Mouse (Mus musculus) liver, postnatal 0 days (tissue): Measurements from ENCODE around the gene Nr1h4.

Source experiments
- CTCF ChIP-seq: sonication (generic); IDR thresholded peaks from 2 replicates; pipeline ENCODE4 v1.5.1; 2016; ENCODE audit warnings: antibody characterized with exemption, low read depth
- EP300 ChIP-seq: IDR thresholded peaks from 2 replicates; pipeline ENCODE4 v1.6.1; 2016; ENCODE audit warnings: antibody characterized with exemption, low read depth, mild to moderate bottlenecking

DNA sequence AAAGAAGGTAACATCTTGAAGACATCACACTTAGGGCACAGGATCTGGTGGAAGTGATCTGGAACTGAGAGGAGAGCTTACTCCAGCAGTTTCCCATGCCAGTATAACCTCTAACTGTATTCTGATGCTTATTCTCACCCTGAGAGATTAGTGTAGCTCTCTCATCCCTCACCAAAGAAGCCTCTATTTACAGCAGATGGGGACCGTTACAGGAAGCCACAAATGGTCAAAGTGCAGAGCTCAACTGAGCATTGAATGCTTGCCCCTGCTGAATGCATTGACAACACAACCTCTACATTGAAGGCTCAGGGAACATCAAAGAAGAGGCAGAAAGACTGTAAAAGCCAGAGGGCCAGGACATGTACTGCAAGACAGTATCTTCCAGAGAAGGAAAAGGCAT, 125.8 kb downstream of the Nr1h4 start:
- TF ChIP-seq CTCF (no peak), EP300 (no peak)
